Mouse (Mus musculus): Measurements from ENCODE around the gene Mindy1. TPM values are rescaled to one million over a fixed set of nuclear protein-coding genes. Genes with fewer than 3 reads are reported as not detected.

The Mindy1 gene
- polyA plus RNA-seq (2012; rRNA removed): 30.2 and 30.8 TPM in 2 replicates

- DNase-seq (ENCODE audit: extremely low spot score in 1 of 2, low spot score in 1 of 2): peak; percentile 97 to 99
Measured at GRCm38 (mm10) chr3:95281216-95282126, at the start of gene Mindy1, which contains the start of gene Prune1. Gene Mindy1, plus strand, starts transcription at chr3:95281345. Gene Prune1, minus strand, starts transcription at chr3:95282076.

- DNase-seq (ENCODE audit: extremely low spot score in 1 of 2, low spot score in 1 of 2): no peak
Measured at GRCm38 (mm10) chr3:95232771-95233170, 48.4 kb upstream of the Mindy1 start.

GRCm38 (mm10) chr3:95233303-95233980 is 47.7 kb upstream of the Mindy1 start:
- no peak for DNase-seq (ENCODE audit: extremely low spot score in 1 of 2, low spot score in 1 of 2)

GRCm38 (mm10) chr3:95235386-95236301 is 45.5 kb upstream of the Mindy1 start:
- DNase-seq (ENCODE audit: extremely low spot score in 1 of 2, low spot score in 1 of 2): no peak

DNA sequence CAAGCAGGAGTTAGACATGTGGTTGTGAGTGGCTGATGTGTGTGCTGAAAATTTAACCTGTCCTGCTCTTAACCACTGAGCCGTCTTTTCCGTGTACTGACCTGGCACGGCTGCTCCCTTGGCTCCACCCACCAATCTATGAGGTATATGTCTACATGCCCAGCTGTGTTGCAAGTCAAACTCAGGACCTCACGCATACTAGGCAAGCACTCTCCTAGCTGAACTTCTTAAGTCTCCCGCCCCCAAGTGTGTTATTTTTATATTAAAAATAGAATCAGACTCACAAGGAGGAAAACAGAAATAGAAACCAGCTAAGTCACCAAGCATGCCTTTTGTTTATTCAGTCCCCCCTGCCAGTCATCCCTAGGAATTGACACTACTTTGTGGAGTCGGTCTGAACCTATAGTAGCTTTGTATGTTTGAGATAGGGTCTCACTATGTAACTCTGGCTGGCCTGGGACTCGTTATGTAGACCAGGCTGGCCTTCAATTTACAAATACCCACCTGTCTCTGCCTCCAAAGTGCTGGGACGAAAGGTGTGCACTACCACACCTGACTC is 43.5 kb upstream of the Mindy1 start:
- no peak for DNase-seq (ENCODE audit: extremely low spot score in 1 of 2, low spot score in 1 of 2)

GRCm38 (mm10) chr3:95239022-95239421 is 42.1 kb upstream of the Mindy1 start:
- DNase-seq (ENCODE audit: extremely low spot score in 1 of 2, low spot score in 1 of 2): no peak

DNA sequence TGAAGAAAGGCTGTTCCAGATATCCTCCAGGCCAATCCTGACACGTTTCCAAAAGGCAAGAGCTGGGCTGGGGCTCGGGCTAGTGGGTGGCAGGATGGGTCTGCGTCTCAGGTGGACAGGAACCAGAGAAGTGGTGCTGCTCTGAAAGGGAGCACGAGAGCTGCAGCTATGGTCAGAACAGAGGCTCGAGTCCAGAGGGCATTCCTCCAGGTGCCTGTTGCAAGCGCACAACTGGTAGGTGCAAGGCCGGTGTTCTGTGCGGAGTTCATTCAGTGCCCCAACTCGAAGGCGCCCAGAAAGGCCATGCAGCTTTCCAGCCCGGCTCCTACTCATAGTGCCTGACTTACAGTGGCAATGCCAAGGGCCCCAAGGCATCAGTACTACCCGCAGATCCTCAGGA is 41.2 kb upstream of the Mindy1 start:
- DNase-seq (ENCODE audit: extremely low spot score in 1 of 2, low spot score in 1 of 2): no peak

- DNase-seq (ENCODE audit: extremely low spot score in 1 of 2, low spot score in 1 of 2): no peak
Measured at GRCm38 (mm10) chr3:95240900-95241299, 40.2 kb upstream of the Mindy1 start.

DNA sequence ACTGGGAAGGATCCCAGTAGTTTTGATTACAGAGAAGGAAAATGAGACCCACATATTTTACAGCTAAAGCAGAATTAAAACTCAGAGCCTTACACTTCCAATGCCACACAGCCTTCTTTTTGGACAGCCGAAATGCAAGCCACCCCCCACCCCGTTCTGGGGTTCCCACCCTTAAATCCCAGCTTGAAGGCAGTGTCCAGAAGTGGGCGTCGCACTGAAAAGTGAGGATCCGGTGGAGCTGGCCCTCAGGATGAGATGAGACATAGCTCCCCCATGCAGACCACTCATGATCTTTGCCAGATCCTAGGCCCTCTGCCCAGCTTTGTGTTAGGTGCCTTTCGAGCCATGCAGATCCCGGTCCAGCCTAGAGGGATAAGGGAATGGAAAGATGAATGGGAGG is 39.6 kb upstream of the Mindy1 start, which contains the start of gene Gm128:
Gene Gm128 (minus strand): TSS at position 101 of the 400 bp plus-strand sequence.
- DNase-seq (ENCODE audit: extremely low spot score in 1 of 2, low spot score in 1 of 2): no peak

DNA sequence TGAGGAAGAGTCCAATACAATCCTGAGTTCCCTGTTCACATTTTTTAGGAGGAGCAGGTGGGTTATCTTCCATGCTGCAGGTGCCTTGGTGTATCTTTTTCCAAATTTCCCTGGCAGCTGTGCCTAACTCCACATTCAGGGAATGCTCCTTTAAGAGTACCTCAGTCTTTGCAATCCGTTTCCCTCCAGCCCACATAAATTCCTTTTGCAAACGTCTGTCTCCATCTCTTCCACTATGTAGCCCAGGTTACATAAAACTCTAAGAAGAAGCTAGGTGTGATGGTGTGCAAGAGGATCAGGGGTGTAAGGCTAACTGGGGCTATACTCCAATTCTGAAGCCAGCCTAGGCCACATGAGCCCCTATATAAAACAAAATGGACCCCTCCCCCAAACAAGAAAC is 38.1 kb upstream of the Mindy1 start:
- DNase-seq (ENCODE audit: extremely low spot score in 1 of 2, low spot score in 1 of 2): no peak

GRCm38 (mm10) chr3:95246465-95247231 is 34.5 kb upstream of the Mindy1 start:
- peak; percentile 46 to 75 for DNase-seq (ENCODE audit: extremely low spot score in 1 of 2, low spot score in 1 of 2)

GRCm38 (mm10) chr3:95247660-95248336 is 33.3 kb upstream of the Mindy1 start:
- DNase-seq (ENCODE audit: extremely low spot score in 1 of 2, low spot score in 1 of 2): no peak

GRCm38 (mm10) chr3:95250361-95250760 is 30.8 kb upstream of the Mindy1 start:
- DNase-seq (ENCODE audit: extremely low spot score in 1 of 2, low spot score in 1 of 2): no peak

- DNase-seq (ENCODE audit: extremely low spot score in 1 of 2, low spot score in 1 of 2): no peak
Measured at GRCm38 (mm10) chr3:95250783-95251424, 30.2 kb upstream of the Mindy1 start, which contains the start of gene Bnipl. Gene Bnipl, minus strand, starts transcription at chr3:95251193.

DNA sequence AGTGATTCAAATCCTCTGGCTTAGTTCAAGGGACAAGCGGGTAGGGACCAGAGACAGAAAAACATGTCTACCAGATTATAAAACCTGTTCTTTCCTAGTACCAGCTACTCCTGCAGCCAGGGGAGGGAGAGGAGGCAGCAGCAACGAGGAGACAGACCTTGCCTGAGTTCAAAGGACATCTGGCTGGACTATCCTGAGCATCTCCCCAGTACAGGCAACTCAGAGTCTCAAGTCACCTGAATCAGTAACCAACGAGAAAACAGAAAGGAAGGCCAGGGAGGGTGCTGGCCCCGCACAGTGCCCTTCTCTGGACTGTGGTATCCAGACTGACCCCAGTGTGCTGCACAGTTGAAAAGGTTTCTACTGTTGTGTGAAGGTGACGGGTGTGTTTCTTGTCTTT is 24.2 kb upstream of the Mindy1 start:
- DNase-seq (ENCODE audit: extremely low spot score in 1 of 2, low spot score in 1 of 2): no peak

DNA sequence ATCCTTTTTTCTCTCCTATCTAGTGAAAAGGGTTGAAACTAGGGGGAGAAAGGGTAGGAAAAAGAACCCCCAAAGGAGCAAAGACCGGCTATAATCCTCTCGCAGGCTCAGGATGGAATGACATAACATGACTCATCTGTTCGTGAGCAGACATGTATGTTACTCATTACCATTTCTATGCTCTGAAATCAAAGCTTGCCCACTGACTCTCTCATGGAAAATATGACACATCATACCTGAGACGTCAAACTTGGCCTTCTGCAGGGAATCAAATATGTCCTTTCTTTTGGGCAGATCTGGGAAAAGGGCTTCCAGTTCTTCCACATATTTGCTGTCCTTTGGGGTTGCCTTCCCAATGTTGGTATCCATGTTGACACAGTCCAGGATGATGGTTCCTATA is 19.2 kb upstream of the Mindy1 start:
- no peak for DNase-seq (ENCODE audit: extremely low spot score in 1 of 2, low spot score in 1 of 2)

- peak in 1 of 2 experiments; percentile 67 for DNase-seq (ENCODE audit: extremely low spot score in 1 of 2, low spot score in 1 of 2)
Measured at GRCm38 (mm10) chr3:95263089-95263739, 17.9 kb upstream of the Mindy1 start.

GRCm38 (mm10) chr3:95264724-95265123 is 16.4 kb upstream of the Mindy1 start:
- DNase-seq (ENCODE audit: extremely low spot score in 1 of 2, low spot score in 1 of 2): peak in 1 of 2 experiments; percentile 52
